Mouse (Mus musculus) midbrain, embryonic 10.5 days (tissue): ENCODE measurements around the gene Rnf38. TPM values are rescaled to one million over a fixed set of nuclear protein-coding genes. Genes with fewer than 3 reads are reported as not detected.

Source experiments
- DNase-seq: peaks from one replicate; pipeline ENCODE4 v3.0.0-alpha.2; 2017; ENCODE audit warnings: low spot score
- H3K27ac ChIP-seq: fragments of 300-500 bp; sonication (generic); replicated peaks from 2 replicates; pipeline ENCODE4 v1.5.1; 2016; ENCODE audit warnings: mild to moderate bottlenecking
- H3K27me3 ChIP-seq: fragments of 300-500 bp; sonication (generic); 2 replicates; pipeline ENCODE4 v1.6.1; 2016; ENCODE audit warnings: low read depth, mild to moderate bottlenecking; ENCODE audit not compliant: poor library complexity, severe bottlenecking
- H3K36me3 ChIP-seq: fragments of 300-500 bp; sonication (generic); 2 replicates; pipeline ENCODE4 v1.6.1; 2016; ENCODE audit warnings: mild to moderate bottlenecking, moderate library complexity
- H3K4me1 ChIP-seq: fragments of 300-500 bp; sonication (generic); 2 replicates; pipeline ENCODE4 v1.6.1; 2016
- H3K4me3 ChIP-seq: fragments of 300-500 bp; sonication (generic); 2 replicates; pipeline ENCODE4 v1.5.1; 2016; ENCODE audit warnings: mild to moderate bottlenecking, moderate library complexity
- H3K9me3 ChIP-seq: fragments of 300-500 bp; sonication (generic); replicated peaks from 2 replicates; pipeline ENCODE4 v1.6.1; 2016; ENCODE audit warnings: mild to moderate bottlenecking
- WGBS: fragments of 180-500 bp; shearing (Covaris S2); methylation state at CpG from one replicate; pipeline ENCODE4 v1.1.7; 2016; 5-methylcytosine and 5-hydroxymethylcytosine counted together
- microRNA-seq: library from miRNA; unstranded; fragments of <30 nt; microRNA quantifications from one replicate; pipeline ENCODE4, GENCODE M21; 2017
- polyA plus RNA-seq: library from polyadenylated mRNA; unstranded; fragments of >200 nt; fragmentation: Nextera tagmentation; extraction: Ambion mirVana; gene quantifications from 2 replicates; pipeline ENCODE4 v1.2.1, GENCODE M21; 2016

The Rnf38 gene
- polyA plus RNA-seq, 1 experiment from 2014 or later = 29.0 TPM

DNA sequence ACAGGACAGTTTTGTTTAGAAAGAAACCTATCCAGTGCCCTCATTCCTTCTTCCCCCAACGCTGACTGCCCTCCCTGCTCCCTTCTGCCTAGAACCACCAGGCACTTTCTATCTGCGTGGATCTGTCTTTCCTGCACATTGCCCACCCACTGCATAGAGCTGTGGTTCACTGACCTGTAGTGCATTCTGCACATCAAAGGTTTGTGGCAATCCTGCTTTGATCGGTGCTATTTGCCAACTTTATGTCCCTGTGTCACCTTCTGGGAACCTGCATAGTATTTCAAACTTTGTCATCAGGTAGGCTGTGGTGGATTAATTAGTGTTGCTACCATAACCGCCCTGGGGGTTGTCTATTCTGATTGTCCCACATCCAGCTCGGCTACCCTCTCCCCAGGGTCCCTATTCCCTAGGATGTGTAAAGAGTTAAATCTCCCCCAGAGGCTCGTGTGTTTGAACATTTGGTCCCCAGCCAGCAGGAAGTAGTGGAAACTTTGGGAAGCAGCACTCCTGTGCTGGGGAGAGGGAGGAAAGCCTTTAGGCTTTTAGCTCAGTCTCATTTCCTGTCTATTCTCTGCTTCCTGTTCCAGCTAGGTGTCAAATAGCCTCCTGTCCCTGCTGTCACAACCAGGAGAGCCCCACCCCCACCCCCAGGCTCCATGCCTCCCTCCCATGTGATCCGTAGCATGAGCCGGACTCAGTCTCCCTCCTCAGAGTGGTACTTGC, 129.2 kb downstream of the Rnf38 start:
- Histone ChIP-seq H3K36me3 (no peaks in the 10 kb centered on the region), H3K4me3 (no peak overlapping the region), H3K9me3 (no peaks in the 10 kb centered on the region), H3K4me1 (peaks cover 18% of the 10 kb centered on the region), H3K27me3 (peaks cover 13% of the 10 kb centered on the region; the same call in 1 of the 2 replicates), H3K27ac (no peak overlapping the region)
- DNase-seq = no peak
- 56% methylated on average over 8 of the region's 8 CpGs for WGBS

DNA sequence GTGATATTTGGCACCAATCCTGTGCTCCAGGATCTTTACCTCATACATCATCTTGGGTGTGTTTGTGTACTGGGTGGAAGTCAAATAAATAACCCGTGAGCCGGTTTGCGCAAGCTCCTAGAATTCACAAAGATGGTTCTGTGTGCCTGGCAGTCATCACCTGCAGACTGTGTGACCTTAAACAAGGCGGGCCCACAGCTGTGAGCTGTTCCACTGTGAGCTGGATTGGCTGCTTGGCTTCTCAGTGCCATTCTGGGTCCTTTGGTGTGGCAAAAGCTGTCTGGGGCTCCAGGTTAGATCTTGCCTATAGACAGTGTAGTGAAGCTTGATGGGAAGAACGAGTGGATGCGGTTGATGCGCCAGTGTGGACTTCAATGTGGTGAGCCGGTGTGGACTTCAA, 130.0 kb downstream of the Rnf38 start:
- peaks cover 18% of the 10 kb centered on the region for H3K4me1 ChIP-seq

DNA sequence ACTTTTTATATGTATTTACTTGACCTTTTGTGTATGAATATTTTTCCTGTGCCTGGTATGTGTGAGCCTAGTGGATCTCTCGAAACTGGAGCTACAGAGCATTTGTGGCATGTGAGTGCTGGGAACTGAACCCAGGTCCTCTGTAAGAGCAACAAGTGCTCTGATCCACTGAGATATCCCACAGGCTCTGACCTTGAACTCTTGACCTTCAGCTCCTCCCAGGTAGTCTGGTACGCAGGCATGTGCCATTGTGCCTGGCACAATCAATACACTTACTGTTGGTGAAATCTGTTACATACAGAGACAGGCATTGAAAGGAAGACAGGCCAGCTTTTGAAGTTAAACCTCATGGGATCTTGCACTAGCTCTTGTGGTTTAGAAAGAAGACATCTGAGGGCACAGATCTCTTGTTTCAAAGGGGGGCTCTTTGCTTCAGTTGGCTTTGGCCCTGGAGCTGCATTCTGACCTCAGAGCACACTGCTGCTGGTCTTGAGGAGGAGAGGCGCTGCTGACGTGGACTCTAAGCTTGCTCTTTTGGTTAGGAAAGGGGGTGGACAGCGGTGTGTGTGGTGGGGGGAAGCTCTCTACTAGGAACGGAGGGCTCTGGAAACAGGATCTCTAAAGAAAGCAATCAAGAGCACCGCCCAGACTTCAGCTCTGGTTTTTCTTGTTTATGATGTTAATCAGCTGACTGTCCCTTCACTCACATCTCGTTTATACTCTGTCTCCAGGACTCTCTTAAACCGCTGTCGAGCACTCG, 135.8 kb downstream of the Rnf38 start:
- Histone ChIP-seq H3K36me3 (no peaks in the 10 kb centered on the region), H3K27me3 (no peaks in the 10 kb centered on the region), H3K4me1 (no peaks in the 10 kb centered on the region; the same call in 1 of the 2 replicates), H3K4me3 (no peak overlapping the region), H3K27ac (no peak overlapping the region), H3K9me3 (no peaks in the 10 kb centered on the region)
- 64% methylated on average over 11 of the region's 11 CpGs for WGBS
- no peak for DNase-seq

More for the DNA sequence above, 130.0 kb downstream of the Rnf38 start:
- H3K4me3 ChIP-seq = no peak overlapping the region
- no peaks in the 10 kb centered on the region for H3K36me3 ChIP-seq
- no peak for DNase-seq
- WGBS = 91% methylated on average over 8 of the region's 8 CpGs
- H3K27ac ChIP-seq = no peak overlapping the region
- H3K9me3 ChIP-seq = no peaks in the 10 kb centered on the region
- H3K27me3 ChIP-seq = peaks cover 13% of the 10 kb centered on the region; the same call in 1 of the 2 replicates

DNA sequence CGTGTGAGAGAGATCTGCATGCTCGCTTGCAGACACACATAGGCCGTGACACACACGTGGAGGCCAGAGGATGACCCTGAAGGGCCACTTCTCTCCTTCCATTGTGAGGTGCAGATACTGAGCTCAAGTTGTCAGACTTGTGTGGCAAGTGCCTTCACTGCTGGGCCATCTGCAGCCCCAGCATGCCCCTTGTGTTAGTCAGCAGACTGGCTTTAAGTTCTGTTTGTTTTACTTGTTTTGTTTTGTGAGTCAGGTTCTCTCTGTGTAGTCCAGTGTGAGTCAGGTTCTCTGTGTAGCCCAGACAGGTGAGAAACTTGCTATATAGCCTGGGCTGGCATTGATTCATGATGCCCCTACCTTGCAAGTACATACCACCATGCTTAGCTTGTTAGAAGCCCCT, 139.1 kb downstream of the Rnf38 start:
- Histone ChIP-seq H3K27me3 (no peaks in the 10 kb centered on the region), H3K4me3 (no peak overlapping the region), H3K27ac (no peak overlapping the region), H3K4me1 (no peaks in the 10 kb centered on the region; the same call in 1 of the 2 replicates), H3K36me3 (no peaks in the 10 kb centered on the region), H3K9me3 (no peaks in the 10 kb centered on the region)
- WGBS = 87% methylated on average over 4 of the region's 4 CpGs
- DNase-seq = no peak

DNA sequence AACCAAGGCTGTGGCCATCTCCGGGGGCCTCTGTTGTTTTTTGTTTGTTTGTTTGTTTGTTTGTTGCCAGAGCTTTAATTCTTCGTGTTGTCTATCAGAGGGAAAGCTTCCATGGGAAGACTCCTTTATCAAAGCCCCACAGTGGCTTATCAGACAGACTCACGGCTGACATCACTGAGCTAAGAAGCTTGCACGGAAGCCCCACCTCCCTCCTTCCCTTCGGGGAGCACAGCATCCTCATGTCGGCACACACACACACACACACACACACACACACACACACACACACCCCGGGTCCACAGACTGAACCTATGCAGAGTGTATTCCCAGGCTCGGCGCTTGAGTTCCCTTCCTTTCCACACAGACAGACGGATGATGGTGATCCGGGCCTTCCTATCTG, 141.2 kb downstream of the Rnf38 start:
- no peak for DNase-seq
- WGBS = 83% methylated on average over 11 of the region's 11 CpGs
- H3K27me3 ChIP-seq = no peaks in the 10 kb centered on the region
- H3K27ac ChIP-seq = no peak overlapping the region
- no peaks in the 10 kb centered on the region for H3K9me3 ChIP-seq
- H3K4me1 ChIP-seq = no peaks in the 10 kb centered on the region; the same call in 1 of the 2 replicates
- H3K36me3 ChIP-seq = no peaks in the 10 kb centered on the region
- no peak overlapping the region for H3K4me3 ChIP-seq

DNA sequence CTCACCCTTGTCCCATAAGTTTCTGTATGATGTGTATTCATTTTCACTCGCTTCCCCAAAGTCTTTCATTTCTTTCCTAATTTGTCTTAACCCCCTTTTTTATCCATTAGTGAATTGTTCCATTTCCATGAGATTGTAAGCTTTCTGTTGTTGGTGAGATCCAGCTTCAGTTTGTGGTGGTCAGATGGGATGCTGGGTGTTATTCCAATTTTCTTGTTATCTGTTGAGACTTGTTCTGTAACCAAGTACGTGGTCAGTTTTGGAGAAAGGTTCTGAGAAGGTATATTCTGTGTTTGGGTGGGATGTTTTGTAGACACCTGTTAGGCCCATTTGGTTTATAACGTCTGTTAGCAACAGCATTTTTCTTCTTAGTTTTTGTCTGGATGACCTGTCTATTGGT, 148.0 kb downstream of the Rnf38 start:
- no peak for DNase-seq
- Histone ChIP-seq H3K36me3 (no peaks in the 10 kb centered on the region), H3K27me3 (0 out of 2 replicates have a peak, but pooled peaks cover 4% of the 10 kb centered on the region), H3K9me3 (no peaks in the 10 kb centered on the region), H3K4me3 (no peak overlapping the region), H3K27ac (no peak overlapping the region), H3K4me1 (peaks cover 4% of the 10 kb centered on the region; the same call in 1 of the 2 replicates)
- 89% methylated on average over 3 of the region's 3 CpGs for WGBS

DNA sequence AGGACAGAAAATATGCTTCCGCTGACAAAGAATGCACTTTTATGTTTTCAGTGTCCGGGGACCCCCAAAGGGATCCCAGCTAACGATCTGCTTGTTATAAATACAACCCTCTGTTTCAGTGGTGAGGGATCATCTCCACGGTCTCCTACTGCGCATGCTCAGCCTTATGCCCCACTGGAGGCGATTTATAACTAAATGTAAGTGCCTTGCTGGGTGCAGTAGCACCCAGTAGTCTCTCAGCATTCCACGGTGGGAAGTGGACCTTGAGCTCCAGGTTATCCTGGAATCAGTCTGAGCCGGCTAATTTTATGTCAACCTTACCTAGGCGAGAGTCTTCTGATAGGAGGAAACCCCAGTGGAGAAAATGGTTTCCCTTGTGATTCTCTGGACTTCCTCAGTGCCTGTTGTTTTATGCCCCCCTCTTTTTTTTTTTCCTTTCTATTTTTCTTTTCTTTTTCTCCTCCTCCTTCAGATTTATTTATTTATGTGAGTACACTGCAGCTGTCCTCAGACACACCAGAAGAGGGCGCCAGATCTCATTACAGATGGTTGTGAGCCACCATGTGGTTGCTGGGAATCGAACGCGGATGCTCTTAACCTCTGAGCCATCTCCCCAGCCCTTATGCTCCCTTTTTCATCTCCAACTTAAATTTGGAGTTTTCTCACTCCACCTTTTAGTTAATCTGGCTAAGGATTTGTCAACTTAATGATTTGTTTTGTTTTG, 148.8 kb downstream of the Rnf38 start:
- Histone ChIP-seq H3K9me3 (no peaks in the 10 kb centered on the region), H3K27me3 (0 out of 2 replicates have a peak, but pooled peaks cover 4% of the 10 kb centered on the region), H3K27ac (no peak overlapping the region), H3K4me1 (peaks cover 4% of the 10 kb centered on the region; the same call in 1 of the 2 replicates), H3K4me3 (no peak overlapping the region), H3K36me3 (no peaks in the 10 kb centered on the region)
- DNase-seq = no peak
- WGBS = 90% methylated on average over 13 of the region's 13 CpGs

DNA sequence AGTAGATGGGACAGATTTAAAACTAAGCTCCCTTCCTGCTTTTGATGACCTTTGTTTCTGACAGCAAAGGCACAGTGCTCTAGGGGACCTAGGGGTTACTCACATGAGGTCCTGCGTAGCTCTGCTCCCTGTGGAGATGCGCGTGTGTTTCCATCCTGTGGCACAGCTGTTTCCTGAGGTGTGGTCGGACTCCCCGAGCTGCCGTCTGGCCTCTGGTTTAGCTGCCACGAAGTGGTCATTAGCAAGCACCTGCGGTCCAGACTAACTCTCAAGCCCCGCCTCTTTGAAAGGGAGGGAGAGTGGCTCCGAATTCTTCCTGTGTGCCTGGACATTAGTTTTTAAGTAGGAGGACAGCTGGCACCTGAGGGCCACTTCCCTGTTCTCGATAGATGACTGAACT, 149.6 kb downstream of the Rnf38 start, which contains the start of gene Gne:
TSS of gene Gne (minus strand) at position 233 of the 400 bp plus-strand sequence.
- WGBS = 26% methylated on average over 11 of the region's 11 CpGs

DNA sequence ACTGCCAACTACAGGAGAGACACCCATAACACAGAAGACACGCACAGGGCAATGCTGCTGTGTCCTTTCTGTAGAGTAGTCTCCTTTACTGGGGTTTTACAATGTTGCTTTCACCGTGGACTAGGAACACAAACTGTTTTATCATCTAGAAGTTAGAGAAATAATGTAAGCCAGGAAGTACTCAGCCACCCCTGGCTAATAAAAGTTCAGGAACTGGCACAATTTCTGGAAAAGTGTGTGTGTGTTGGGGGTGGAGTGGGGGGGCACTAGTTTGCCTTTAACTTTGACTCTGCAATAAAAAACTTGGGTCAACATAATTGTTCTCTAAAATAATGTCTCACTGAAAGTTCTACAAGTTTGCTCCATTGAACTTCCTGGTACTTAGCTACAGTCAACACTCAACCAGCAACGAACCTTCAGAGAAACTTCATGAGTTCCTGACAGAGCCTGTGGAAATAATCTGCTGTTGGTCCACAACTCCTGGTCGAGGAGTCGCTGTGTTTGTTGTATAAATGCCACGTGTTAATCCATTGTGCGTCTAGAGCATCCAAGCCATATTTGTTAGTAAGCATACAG, 155.1 kb downstream of the Rnf38 start:
- Histone ChIP-seq H3K36me3 (no peaks in the 10 kb centered on the region), H3K4me3 (no peak overlapping the region), H3K27ac (no peak overlapping the region), H3K9me3 (no peaks in the 10 kb centered on the region), H3K27me3 (0 out of 2 replicates have a peak, but pooled peaks cover 5% of the 10 kb centered on the region), H3K4me1 (no peaks in the 10 kb centered on the region)
- WGBS = 91% methylated on average over 7 of the region's 7 CpGs
- no peak for DNase-seq

More for the DNA sequence above, 149.6 kb downstream of the Rnf38 start, which contains the start of gene Gne:
- Histone ChIP-seq H3K27me3 (0 out of 2 replicates have a peak, but pooled peaks cover 4% of the 10 kb centered on the region), H3K27ac (no peak within 1 kb of the TSS), H3K4me1 (peaks cover 4% of the 10 kb centered on the region; the same call in 1 of the 2 replicates), H3K4me3 (no peak within 1 kb of the TSS), H3K36me3 (no peaks in the 10 kb centered on the region), H3K9me3 (no peaks in the 10 kb centered on the region)
- no peak for DNase-seq

Small RNAs within 50 kb of the gene (microRNA-seq; reads per million reads assigned to microRNA genes)
- gene Mir5106 = not detected

Other genes starting within 250 kb of the Rnf38 start
- gene Clta, start 229.3 kb downstream of the Rnf38 start, polyA plus RNA-seq = 187 and 190 TPM in 2 replicates
- gene Gne, start 149.6 kb downstream of the Rnf38 start, polyA plus RNA-seq = 14.5 and 17.6 TPM in 2 replicates
- 75.6 and 83.6 TPM in 2 replicates for gene Melk, start 67.1 kb upstream of the Rnf38 start, polyA plus RNA-seq